Mouse (Mus musculus): ENCODE measurements around the gene Lingo2. TPM values are rescaled to one million over a fixed set of nuclear protein-coding genes. Genes with fewer than 3 reads are reported as not detected.
"Not testable (repeated sequence)": the region's sequence is repeated elsewhere in the genome, so short reads cannot be mapped to it uniquely, and the experiment has no call there.

Lingo2 gene
- polyA plus RNA-seq, 1 experiment from 2014 or later, result 2.8 TPM

DNA sequence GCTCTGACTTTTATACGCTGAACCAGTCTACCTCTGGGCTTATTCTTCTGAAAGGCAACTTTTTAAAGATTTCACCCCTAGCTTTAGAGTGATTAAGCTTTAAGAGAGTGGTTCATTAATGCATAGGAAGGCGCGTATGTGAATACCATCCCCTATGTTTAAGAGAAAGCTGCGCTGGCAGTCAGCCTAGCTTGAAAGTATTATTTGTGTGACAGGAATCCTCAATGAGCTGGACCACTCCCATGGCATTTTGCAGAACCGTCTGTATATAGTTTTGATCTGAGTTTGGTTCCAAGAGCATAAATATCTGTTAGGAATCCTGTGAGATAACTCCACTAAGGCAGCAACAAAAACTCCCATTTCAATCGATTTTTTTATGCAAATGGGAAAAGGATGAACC lies 1204.9 kb downstream of the Lingo2 start:
- Histone ChIP-seq H3K4me3 (ENCODE audit: low read depth, low read length) (no peak overlapping the region), H3K27me3 (ENCODE audit: control insufficient read depth, insufficient read depth, low read length) (no peaks in the 10 kb centered on the region), H3K9me3 (ENCODE audit: control insufficient read depth, low read length) (no peaks in the 10 kb centered on the region), H3K4me2 (ENCODE audit: low read depth, low read length, severe bottlenecking) (no peak overlapping the region), H3K27ac (ENCODE audit: low read depth, low read length) (no peak overlapping the region), H3K36me3 (ENCODE audit: control insufficient read depth, insufficient read depth, low read length) (no peaks in the 10 kb centered on the region), H3K9ac (ENCODE audit: low read length) (no peak overlapping the region), H3K4me1 (replicated peaks; ENCODE audit: control insufficient read depth, insufficient read depth, low read length) (no peaks in the 10 kb centered on the region)
- WGBS, result 66% methylated on average over 6 of the region's 6 CpGs
- ATAC-seq (replicated peaks; ENCODE audit: low FRiP score) (no peak), DNase-seq (ENCODE audit: low spot score) (no peak)

DNA sequence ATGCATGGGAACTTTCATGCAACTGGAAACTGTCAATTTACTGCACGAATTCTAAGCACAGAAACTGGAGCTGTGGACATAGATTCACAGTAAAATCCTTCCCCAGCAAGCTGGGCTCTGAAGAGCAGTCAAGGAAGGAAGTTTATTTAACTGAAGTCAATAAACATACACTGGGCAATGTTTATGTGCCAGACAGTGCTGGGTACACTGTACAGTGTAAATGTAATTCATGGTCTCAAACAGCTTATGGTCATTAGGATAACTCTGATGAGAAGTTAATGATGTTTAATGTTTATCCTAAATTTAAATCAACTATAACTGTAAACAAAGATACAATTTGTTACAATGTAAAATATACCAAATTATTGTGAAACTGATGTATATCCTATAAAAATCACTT lies 1226.8 kb downstream of the Lingo2 start:
- no peak overlapping the region for H3K4me2 ChIP-seq (ENCODE audit: low read depth, low read length, severe bottlenecking)
- ATAC-seq (replicated peaks; ENCODE audit: low FRiP score) (no peak), DNase-seq (ENCODE audit: low spot score) (no peak)
- no peaks in the 10 kb centered on the region for H3K36me3 ChIP-seq (ENCODE audit: control insufficient read depth, insufficient read depth, low read length)
- H3K4me1 ChIP-seq (replicated peaks; ENCODE audit: control insufficient read depth, insufficient read depth, low read length), result no peaks in the 10 kb centered on the region
- H3K4me3 ChIP-seq (ENCODE audit: low read depth, low read length), result no peak overlapping the region
- no peak overlapping the region for H3K9ac ChIP-seq (ENCODE audit: low read length)
- H3K27me3 ChIP-seq (ENCODE audit: control insufficient read depth, insufficient read depth, low read length), result no peaks in the 10 kb centered on the region
- no peaks in the 10 kb centered on the region; the same call in 1 of the 2 replicates for H3K9me3 ChIP-seq (ENCODE audit: control insufficient read depth, low read length)
- WGBS, result 78% methylated on average over 1 of the region's 1 CpGs
- no peak overlapping the region for H3K27ac ChIP-seq (ENCODE audit: low read depth, low read length)

DNA sequence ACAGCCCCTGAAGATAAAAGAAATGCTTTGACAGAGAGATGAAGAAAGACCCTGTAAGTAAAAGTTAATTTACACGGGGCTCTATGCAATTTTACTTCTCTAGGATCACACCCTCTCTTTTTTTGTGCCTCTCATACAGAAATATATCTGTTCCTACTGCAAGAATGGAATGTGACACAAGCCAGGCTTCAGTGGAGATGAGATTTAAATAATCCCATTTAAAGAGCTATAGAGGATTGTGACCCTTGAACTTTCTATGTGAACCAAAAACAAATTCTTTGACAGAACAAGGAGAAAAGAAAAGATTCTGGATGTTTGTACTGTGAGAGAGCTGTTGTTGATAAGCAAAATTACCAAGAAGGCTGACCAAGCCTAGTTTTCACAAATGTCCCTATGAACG lies 1247.4 kb downstream of the Lingo2 start:
- Histone ChIP-seq H3K4me2 (ENCODE audit: low read depth, low read length, severe bottlenecking) (no peak overlapping the region), H3K9ac (ENCODE audit: low read length) (no peak overlapping the region), H3K4me1 (replicated peaks; ENCODE audit: control insufficient read depth, insufficient read depth, low read length) (no peaks in the 10 kb centered on the region), H3K9me3 (ENCODE audit: control insufficient read depth, low read length) (no peaks in the 10 kb centered on the region), H3K36me3 (ENCODE audit: control insufficient read depth, insufficient read depth, low read length) (no peaks in the 10 kb centered on the region), H3K27ac (ENCODE audit: low read depth, low read length) (no peak overlapping the region), H3K4me3 (ENCODE audit: low read depth, low read length) (no peak overlapping the region), H3K27me3 (ENCODE audit: control insufficient read depth, insufficient read depth, low read length) (no peaks in the 10 kb centered on the region)
- DNase-seq (ENCODE audit: low spot score) (no peak), ATAC-seq (replicated peaks; ENCODE audit: low FRiP score) (no peak)
- 18% methylated on average over 2 of the region's 2 CpGs for WGBS

DNA sequence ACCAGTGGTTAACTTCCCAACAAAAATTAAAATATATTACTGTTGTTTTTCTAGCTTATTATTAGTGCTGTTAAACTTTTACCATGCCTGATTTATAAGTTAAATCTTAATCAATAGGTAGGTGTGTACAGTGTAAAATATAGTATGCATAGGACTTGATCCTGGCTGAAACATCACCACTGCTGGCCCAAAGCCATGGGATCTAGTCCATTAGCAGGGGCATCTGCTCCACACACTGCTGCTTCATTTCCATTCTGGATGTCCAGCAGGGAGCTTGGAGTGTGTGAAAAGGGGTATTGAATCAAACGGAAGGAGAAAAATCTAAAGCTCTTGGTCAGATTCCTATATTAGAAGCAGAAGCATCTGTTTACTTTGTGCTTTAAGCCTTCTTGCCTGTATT lies 1248.9 kb downstream of the Lingo2 start:
- WGBS, result 59% methylated on average over 1 of the region's 1 CpGs
- H3K4me2 ChIP-seq (ENCODE audit: low read depth, low read length, severe bottlenecking), result no peak overlapping the region

DNA sequence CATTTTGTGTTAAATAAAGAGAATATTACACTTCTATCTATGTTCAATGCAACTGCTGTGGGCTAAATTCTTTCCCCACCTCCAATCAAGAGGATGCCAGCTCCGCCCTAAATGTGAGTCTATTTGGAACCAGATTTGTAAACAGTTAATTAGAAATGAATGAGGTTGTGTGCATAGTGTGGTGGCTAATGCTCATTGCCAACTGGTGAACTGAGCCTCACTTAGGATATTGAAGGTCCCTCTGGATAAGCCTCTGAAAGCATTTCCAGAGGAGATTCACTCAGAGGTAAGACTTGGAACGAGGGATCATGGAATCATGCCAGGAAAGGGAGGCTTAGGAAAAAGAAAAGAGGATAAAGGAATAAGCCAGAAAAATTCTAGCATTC lies 1256.4 kb downstream of the Lingo2 start:
- Histone ChIP-seq H3K27me3 (ENCODE audit: control insufficient read depth, insufficient read depth, low read length) (no peaks in the 10 kb centered on the region), H3K9ac (ENCODE audit: low read length) (no peak overlapping the region), H3K27ac (ENCODE audit: low read depth, low read length) (no peak overlapping the region), H3K4me1 (replicated peaks; ENCODE audit: control insufficient read depth, insufficient read depth, low read length) (no peaks in the 10 kb centered on the region), H3K9me3 (ENCODE audit: control insufficient read depth, low read length) (no peaks in the 10 kb centered on the region), H3K36me3 (ENCODE audit: control insufficient read depth, insufficient read depth, low read length) (no peaks in the 10 kb centered on the region), H3K4me3 (ENCODE audit: low read depth, low read length) (no peak overlapping the region), H3K4me2 (ENCODE audit: low read depth, low read length, severe bottlenecking) (no peak overlapping the region)
- DNase-seq (ENCODE audit: low spot score) (no peak), ATAC-seq (replicated peaks; ENCODE audit: low FRiP score) (no peak)
- WGBS, result 68% methylated on average over 2 of the region's 2 CpGs

More for the DNA sequence above, 1248.9 kb downstream of the Lingo2 start:
- DNase-seq (ENCODE audit: low spot score), result no peak
- no peak for ATAC-seq (replicated peaks; ENCODE audit: low FRiP score)
- Histone ChIP-seq H3K9me3 (ENCODE audit: control insufficient read depth, low read length) (no peaks in the 10 kb centered on the region), H3K36me3 (ENCODE audit: control insufficient read depth, insufficient read depth, low read length) (no peaks in the 10 kb centered on the region), H3K4me1 (replicated peaks; ENCODE audit: control insufficient read depth, insufficient read depth, low read length) (no peaks in the 10 kb centered on the region), H3K9ac (ENCODE audit: low read length) (no peak overlapping the region), H3K4me3 (ENCODE audit: low read depth, low read length) (no peak overlapping the region), H3K27ac (ENCODE audit: low read depth, low read length) (no peak overlapping the region), H3K27me3 (ENCODE audit: control insufficient read depth, insufficient read depth, low read length) (no peaks in the 10 kb centered on the region)

DNA sequence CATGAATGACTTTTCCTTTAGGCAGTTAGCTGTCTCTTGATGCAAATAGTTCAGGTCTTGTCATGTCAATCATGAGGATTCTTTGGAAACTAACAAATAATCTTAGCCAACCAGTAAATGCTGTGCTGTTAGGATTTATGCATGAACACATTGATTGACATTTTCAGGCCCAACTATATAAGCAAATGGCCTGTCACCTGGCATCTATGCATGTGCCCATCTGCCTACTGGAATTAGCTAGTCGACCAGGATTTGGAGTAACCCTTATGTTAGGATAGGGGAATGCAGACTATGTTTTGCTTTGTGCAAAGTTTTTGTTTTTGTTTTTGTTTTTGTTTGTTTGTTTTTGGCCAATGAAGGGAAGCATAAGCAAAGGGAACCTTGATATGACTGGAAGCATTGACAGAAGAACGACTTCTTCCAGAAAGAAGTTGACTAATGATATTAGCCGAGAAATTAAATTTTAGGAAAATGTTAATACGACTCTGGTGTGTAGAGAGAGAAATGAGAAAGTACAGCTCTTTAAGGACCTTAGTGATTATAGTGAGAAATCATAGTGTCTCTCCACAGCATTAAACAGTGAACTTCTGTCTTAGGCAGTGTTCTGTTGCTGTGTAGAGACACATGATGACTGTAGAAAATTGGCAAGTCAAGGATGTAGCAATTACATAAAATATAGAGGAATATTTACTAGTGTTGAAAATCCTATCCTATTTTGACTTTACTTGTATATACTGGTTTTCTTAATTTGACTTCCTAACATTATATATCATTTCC lies 1257.0 kb downstream of the Lingo2 start:
- Histone ChIP-seq H3K4me3 (ENCODE audit: low read depth, low read length) (no peak overlapping the region), H3K4me1 (replicated peaks; ENCODE audit: control insufficient read depth, insufficient read depth, low read length) (no peaks in the 10 kb centered on the region), H3K9me3 (ENCODE audit: control insufficient read depth, low read length) (no peaks in the 10 kb centered on the region), H3K4me2 (ENCODE audit: low read depth, low read length, severe bottlenecking) (no peak overlapping the region), H3K27me3 (ENCODE audit: control insufficient read depth, insufficient read depth, low read length) (no peaks in the 10 kb centered on the region), H3K36me3 (ENCODE audit: control insufficient read depth, insufficient read depth, low read length) (no peaks in the 10 kb centered on the region), H3K9ac (ENCODE audit: low read length) (no peak overlapping the region), H3K27ac (ENCODE audit: low read depth, low read length) (no peak overlapping the region)
- ATAC-seq (replicated peaks; ENCODE audit: low FRiP score) (no peak), DNase-seq (ENCODE audit: low spot score) (no peak)
- WGBS, result 92% methylated on average over 4 of the region's 4 CpGs

DNA sequence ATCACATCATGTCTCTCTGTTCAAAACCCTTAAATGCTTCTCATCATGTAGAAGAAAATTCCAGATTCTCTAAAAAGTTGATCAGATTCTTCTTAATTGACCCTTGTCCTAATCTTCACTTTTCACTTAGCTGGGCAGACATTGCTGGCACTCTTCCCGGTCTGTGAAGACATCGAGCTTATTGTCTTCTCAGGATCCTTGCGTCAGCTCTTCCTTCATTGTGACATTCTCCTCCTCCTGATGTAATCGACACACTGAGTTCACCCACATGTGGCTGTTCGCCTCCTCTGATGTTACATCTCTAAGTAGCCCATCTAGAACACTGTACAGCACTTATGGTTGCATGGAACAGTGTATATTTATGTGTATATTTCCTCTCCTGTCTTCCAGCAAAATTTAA lies 1261.0 kb downstream of the Lingo2 start:
- no peaks in the 10 kb centered on the region for H3K9me3 ChIP-seq (ENCODE audit: control insufficient read depth, low read length)
- H3K27ac ChIP-seq (ENCODE audit: low read depth, low read length), result no peak overlapping the region
- no peaks in the 10 kb centered on the region for H3K36me3 ChIP-seq (ENCODE audit: control insufficient read depth, insufficient read depth, low read length)
- H3K4me2 ChIP-seq (ENCODE audit: low read depth, low read length, severe bottlenecking), result no peak overlapping the region
- no peak for DNase-seq (ENCODE audit: low spot score)
- 82% methylated on average over 5 of the region's 5 CpGs for WGBS
- H3K27me3 ChIP-seq (ENCODE audit: control insufficient read depth, insufficient read depth, low read length), result no peaks in the 10 kb centered on the region
- no peak overlapping the region for H3K9ac ChIP-seq (ENCODE audit: low read length)
- H3K4me1 ChIP-seq (replicated peaks; ENCODE audit: control insufficient read depth, insufficient read depth, low read length), result no peaks in the 10 kb centered on the region
- no peak for ATAC-seq (replicated peaks; ENCODE audit: low FRiP score)
- H3K4me3 ChIP-seq (ENCODE audit: low read depth, low read length), result no peak overlapping the region

DNA sequence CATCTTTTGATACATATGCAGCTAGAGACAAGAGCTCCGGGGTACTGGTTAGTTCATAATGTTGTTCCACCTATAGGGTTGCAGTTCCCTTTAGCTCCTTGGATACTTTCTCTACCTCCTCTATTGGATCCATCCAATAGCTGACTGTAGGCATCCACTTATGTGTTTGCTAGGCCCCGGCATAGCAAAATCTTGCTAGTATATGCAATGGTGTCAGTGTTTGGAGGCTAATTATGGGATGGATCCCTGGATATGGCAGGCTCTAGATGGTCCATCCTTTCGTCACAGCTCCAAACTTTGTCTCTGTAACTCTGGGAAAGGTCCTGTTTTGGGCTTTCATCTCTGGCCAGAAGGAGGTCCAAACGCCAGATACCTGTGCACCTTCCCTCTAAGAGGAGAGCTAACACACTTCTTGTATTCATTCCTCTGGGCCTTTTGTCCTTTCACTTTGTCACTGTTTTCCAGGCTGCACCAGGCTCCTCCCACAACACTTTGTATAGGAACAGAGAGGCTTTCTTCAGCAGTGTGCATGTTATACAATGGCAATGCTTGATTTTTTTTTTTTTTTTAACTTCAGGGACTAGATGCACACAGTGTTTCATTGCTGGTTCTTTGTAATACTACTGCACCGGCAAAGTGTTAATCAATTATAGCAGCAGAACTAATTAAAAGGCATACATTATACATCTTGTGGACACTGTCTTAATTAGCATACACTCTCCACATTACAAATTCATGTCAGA lies 1262.9 kb downstream of the Lingo2 start:
- peak; percentile 94 for ATAC-seq (replicated peaks; ENCODE audit: low FRiP score)
- not testable (repeated sequence) for H3K4me3 ChIP-seq (ENCODE audit: low read depth, low read length); H3K36me3 ChIP-seq (ENCODE audit: control insufficient read depth, insufficient read depth, low read length); H3K27me3 ChIP-seq (ENCODE audit: control insufficient read depth, insufficient read depth, low read length); H3K4me1 ChIP-seq (replicated peaks; ENCODE audit: control insufficient read depth, insufficient read depth, low read length); H3K4me2 ChIP-seq (ENCODE audit: low read depth, low read length, severe bottlenecking); H3K9ac ChIP-seq (ENCODE audit: low read length); H3K27ac ChIP-seq (ENCODE audit: low read depth, low read length); H3K9me3 ChIP-seq (ENCODE audit: control insufficient read depth, low read length)
- WGBS, result 53% methylated on average over 5 of the region's 5 CpGs
- DNase-seq (ENCODE audit: low spot score), result peak; percentile 54

All from forebrain, embryonic 11.5 days (tissue).